9 mouse cellular contexts compared by ENCODE assay signal in genomic region chr2:103982250-103982649, GRCm38 (mm10). TPM values are rescaled to one million over a fixed set of nuclear protein-coding genes. Genes with fewer than 3 reads are reported as not detected.
A peak's percentile ranks its signal among the peaks of the same experiment; 100 is the strongest.
DNase-seq lines count a peak whose midpoint lies in the region; ATAC-seq lines count a peak whose summit lies in the region.
"Had no signal": no experiment of that assay in that cellular context is flagged by ENCODE, and none has a peak within 500 bp of the region (broad histone marks: within the 10 kb centered on the region; RNA-seq: fewer than 3 reads in every experiment).

No protein-coding gene starts in this region.

- peak; percentile 75 for ATAC-seq in forebrain, embryonic 12.5 days (ENCODE audit: low FRiP score)
- 0 out of 2 replicates have a peak, but pooled peaks have one; percentile 60 for ATAC-seq in hindbrain, embryonic 11.5 days (ENCODE audit: low FRiP score)

- 7% methylated on average over 5 of the region's 5 CpGs for WGBS in forebrain, embryonic 12.5 days
- WGBS in hindbrain, embryonic 11.5 days = 8% methylated on average over 5 of the region's 5 CpGs

- no peaks in the 10 kb centered on the region for H3K36me3 ChIP-seq in forebrain, embryonic 12.5 days (replicated peaks)
- H3K36me3 ChIP-seq in hindbrain, embryonic 11.5 days (ENCODE audit: control insufficient read depth, insufficient read depth, low read length) = no peaks in the 10 kb centered on the region
- H3K36me3 ChIP-seq: heart, embryonic 15.5 days had no signal

- DNase-seq in MN1 (ENCODE audit: low spot score) = peak; percentile 79
- peak; percentile 60 for DNase-seq in c-Kit-negative CD71-positive TER-119-positive erythroid progenitor cells, embryonic 14.5 days (ENCODE audit: low read depth, low spot score)
- DNase-seq in hindbrain, embryonic 11.5 days (ENCODE audit: low spot score) = peak; percentile 89
- peak; percentile 33 for DNase-seq in left cerebral cortex, adult 11 months (ENCODE audit: low spot score)
- peak; percentile 72 to 81 for DNase-seq in lung, postnatal 4 days
- peak; percentile 62 to 84 for DNase-seq in right cerebral cortex, postnatal 10 days (ENCODE audit: low spot score in 2 of 2)
- peak; percentile 61 to 81 for DNase-seq in urinary bladder, postnatal 4 days (ENCODE audit: low spot score in 2 of 2)

- no peak overlapping the region for H3K4me3 ChIP-seq in forebrain, embryonic 12.5 days (replicated peaks)
- no peak overlapping the region for H3K4me3 ChIP-seq in hindbrain, embryonic 11.5 days (ENCODE audit: low read depth, low read length)
- H3K4me3 ChIP-seq: heart, embryonic 15.5 days had no signal

- H3K9ac ChIP-seq in forebrain, embryonic 12.5 days = no peak overlapping the region
- H3K9ac ChIP-seq in hindbrain, embryonic 11.5 days (ENCODE audit: low read depth, low read length) = no peak overlapping the region
- H3K9ac ChIP-seq: heart, embryonic 15.5 days had no signal

- H3K4me1 ChIP-seq in forebrain, embryonic 12.5 days = peaks cover 18% of the 10 kb centered on the region
- no peaks in the 10 kb centered on the region for H3K4me1 ChIP-seq in hindbrain, embryonic 11.5 days (replicated peaks; ENCODE audit: control insufficient read depth, insufficient read depth, low read length)
- H3K4me1 ChIP-seq: heart, embryonic 15.5 days had no signal

- H3K4me2 ChIP-seq in forebrain, embryonic 12.5 days = no peak overlapping the region
- H3K4me2 ChIP-seq in hindbrain, embryonic 11.5 days (replicated peaks; ENCODE audit: low read depth, low read length) = no peak overlapping the region
- H3K4me2 ChIP-seq: heart, embryonic 15.5 days had no signal

- no peaks in the 10 kb centered on the region; the same call in 1 of the 2 replicates for H3K27me3 ChIP-seq in forebrain, embryonic 12.5 days
- no peaks in the 10 kb centered on the region for H3K27me3 ChIP-seq in hindbrain, embryonic 11.5 days (ENCODE audit: control insufficient read depth, insufficient read depth, low read length)

- H3K9me3 ChIP-seq in forebrain, embryonic 12.5 days = no peaks in the 10 kb centered on the region
- H3K9me3 ChIP-seq in hindbrain, embryonic 11.5 days (ENCODE audit: control insufficient read depth, low read length) = no peaks in the 10 kb centered on the region
- H3K9me3 ChIP-seq: heart, embryonic 15.5 days had no signal

- H3K27ac ChIP-seq in forebrain, embryonic 12.5 days = no peak overlapping the region
- H3K27ac ChIP-seq in hindbrain, embryonic 11.5 days (ENCODE audit: low read depth, low read length) = no peak overlapping the region
- H3K27ac ChIP-seq: heart, embryonic 15.5 days had no signal

RNA-seq across cellular contexts. Expression of gene Lmo2, which starts 24.5 kb away (rescaled TPM):
- 29.1 and 39.5 TPM in 2 replicates for polyA plus RNA-seq in forebrain, embryonic 12.5 days (2016; fragmentation: Nextera tagmentation; extraction: Ambion mirVana)
- 21.3 and 23.9 TPM in 2 replicates for polyA plus RNA-seq in hindbrain, embryonic 11.5 days (2014; fragmentation: Nextera tagmentation; extraction: Ambion mirVana)

RNA-seq across cellular contexts. Expression of gene Fbxo3, which starts 45.3 kb away (rescaled TPM):
- 56.3 and 62.9 TPM in 2 replicates for polyA plus RNA-seq in forebrain, embryonic 12.5 days (2016; fragmentation: Nextera tagmentation; extraction: Ambion mirVana)
- polyA plus RNA-seq in hindbrain, embryonic 11.5 days (2014; fragmentation: Nextera tagmentation; extraction: Ambion mirVana) = 59.9 and 61.4 TPM in 2 replicates

RNA-seq across cellular contexts. Expression of gene 4931422A03Rik, which starts 45.9 kb away (rescaled TPM):
- 2.4 and 2.7 TPM in 2 replicates for polyA plus RNA-seq in forebrain, embryonic 12.5 days (2016; fragmentation: Nextera tagmentation; extraction: Ambion mirVana)
- polyA plus RNA-seq in hindbrain, embryonic 11.5 days (2014; fragmentation: Nextera tagmentation; extraction: Ambion mirVana) = 1.9 and 2.5 TPM in 2 replicates

Comparison
In these comparisons a context has a peak if more than half of its experiments do, and no peak if none do; other contexts are left out.
1. DNase-seq: peak in every context shown above with its lines; median percentile 89 in hindbrain, embryonic 11.5 days; 79 in MN1; 76 in lung, postnatal 4 days; 73 in right cerebral cortex, postnatal 10 days; 71 in urinary bladder, postnatal 4 days; 60 in c-Kit-negative CD71-positive TER-119-positive erythroid progenitor cells, embryonic 14.5 days; 33 in left cerebral cortex, adult 11 months.